Mouse (Mus musculus): Measurements from ENCODE around the gene Flt1. TPM values are rescaled to one million over a fixed set of nuclear protein-coding genes. Genes with fewer than 3 reads are reported as not detected.
A peak's percentile ranks its signal among the peaks of the same experiment; 100 is the strongest.
"Not testable (repeated sequence)": the region's sequence is repeated elsewhere in the genome, so short reads cannot be mapped to it uniquely, and the experiment has no call there.

Flt1 gene
- polyA plus RNA-seq, 1 experiment from 2014 or later: 16.7 TPM

DNA sequence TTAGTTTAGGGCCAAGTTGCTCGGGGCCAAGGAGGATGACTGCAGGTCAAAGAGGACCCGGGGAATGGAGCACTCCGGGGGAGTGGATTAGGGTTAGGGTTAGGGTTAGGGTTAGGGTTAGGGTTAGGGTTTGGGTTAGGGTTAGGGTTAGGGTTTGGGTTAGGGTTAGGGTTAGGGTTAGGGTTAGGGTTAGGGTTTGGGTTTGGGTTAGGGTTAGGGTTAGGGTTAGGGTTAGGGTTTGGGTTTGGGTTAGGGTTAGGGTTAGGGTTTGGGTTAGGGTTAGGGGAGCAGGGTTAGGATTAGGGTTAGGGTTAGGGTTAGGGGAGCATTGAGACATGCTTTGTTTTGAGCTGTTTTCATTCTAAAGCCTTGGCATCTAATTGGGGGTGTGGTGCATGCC lies 114.5 kb downstream of the Flt1 start:
- not testable (repeated sequence) for H3K4me3 ChIP-seq (ENCODE audit: low read length); H3K4me2 ChIP-seq (ENCODE audit: low read depth, low read length); H3K27ac ChIP-seq (ENCODE audit: low read length); H3K27me3 ChIP-seq (ENCODE audit: control insufficient read depth, insufficient read depth, low read depth, low read length); H3K9me3 ChIP-seq (ENCODE audit: control insufficient read depth, low read length); H3K36me3 ChIP-seq (ENCODE audit: control insufficient read depth, insufficient read depth, low read length); H3K9ac ChIP-seq (ENCODE audit: low read length); H3K4me1 ChIP-seq (replicated peaks; ENCODE audit: control insufficient read depth, insufficient read depth, low read length); ATAC-seq (ENCODE audit: low read depth)
- 71% methylated on average over 3 of the region's 3 CpGs for WGBS

DNA sequence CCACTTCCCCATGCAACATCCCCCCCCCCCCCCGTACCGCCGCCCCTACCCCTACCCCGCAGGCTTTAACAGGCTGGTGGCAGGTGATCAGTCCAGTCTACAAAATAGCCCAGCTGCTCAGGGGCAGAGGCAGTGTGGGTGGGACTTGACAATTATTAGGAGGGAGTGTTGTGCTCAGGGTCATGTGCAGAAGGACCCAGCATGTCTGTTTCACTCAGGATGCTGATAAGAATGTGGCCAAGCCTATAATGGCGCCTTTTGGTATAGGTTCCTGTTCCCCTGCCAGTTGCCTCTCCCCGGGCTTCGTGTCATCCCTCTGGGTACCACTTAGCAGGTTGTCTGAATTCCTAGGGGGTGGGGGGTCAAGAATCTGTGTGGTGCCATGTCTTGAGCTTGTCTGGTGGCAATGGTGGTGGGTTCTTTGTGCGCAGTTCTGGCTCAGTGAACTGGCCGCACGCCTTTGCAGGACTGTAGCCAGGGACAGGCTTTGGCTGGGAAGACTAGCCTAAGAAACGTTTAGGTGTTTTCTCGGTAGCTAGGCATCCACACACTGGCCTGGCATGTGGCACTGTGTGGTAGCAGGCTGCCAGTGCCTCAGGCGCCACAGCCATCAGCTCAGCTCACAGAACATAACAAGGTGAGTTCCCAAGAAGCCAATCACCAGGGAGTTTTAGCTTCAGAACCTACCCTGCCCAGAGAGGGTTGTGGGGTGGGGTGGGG lies 118.4 kb downstream of the Flt1 start:
- H3K27me3 ChIP-seq (ENCODE audit: control insufficient read depth, insufficient read depth, low read depth, low read length): no peaks in the 10 kb centered on the region
- H3K36me3 ChIP-seq (ENCODE audit: control insufficient read depth, insufficient read depth, low read length): no peaks in the 10 kb centered on the region
- no peak overlapping the region for H3K4me3 ChIP-seq (ENCODE audit: low read length)
- H3K9me3 ChIP-seq (ENCODE audit: control insufficient read depth, low read length): no peaks in the 10 kb centered on the region
- no peak overlapping the region for H3K9ac ChIP-seq (ENCODE audit: low read length)
- WGBS: 60% methylated on average over 13 of the region's 13 CpGs
- no peak overlapping the region for H3K4me2 ChIP-seq (ENCODE audit: low read depth, low read length)
- no peak for ATAC-seq (ENCODE audit: low read depth)
- peaks cover 2% of the 10 kb centered on the region; the same call in 1 of the 2 replicates for H3K4me1 ChIP-seq (replicated peaks; ENCODE audit: control insufficient read depth, insufficient read depth, low read length)
- no peak overlapping the region for H3K27ac ChIP-seq (ENCODE audit: low read length)

DNA sequence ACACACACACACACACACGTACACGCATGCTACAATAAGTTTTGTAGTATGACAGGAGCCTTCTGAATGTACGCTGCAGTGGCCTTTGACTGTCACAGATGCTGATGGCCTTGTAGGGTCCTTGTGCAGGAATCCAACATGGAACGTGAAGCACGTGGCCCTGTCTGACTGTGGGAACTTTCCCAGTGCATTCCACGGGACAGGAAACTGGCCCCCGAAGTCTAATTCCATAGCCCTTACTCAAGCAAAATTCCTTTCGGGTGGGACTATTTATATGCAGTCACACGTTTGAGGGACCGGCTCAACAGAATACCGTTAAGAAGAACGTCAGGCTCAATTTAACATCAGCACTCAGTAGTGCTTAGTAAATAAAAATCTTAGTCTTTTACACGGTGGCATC lies 119.1 kb downstream of the Flt1 start:
- no peak for ATAC-seq (ENCODE audit: low read depth)
- Histone ChIP-seq H3K9me3 (ENCODE audit: control insufficient read depth, low read length) (no peaks in the 10 kb centered on the region), H3K4me1 (replicated peaks; ENCODE audit: control insufficient read depth, insufficient read depth, low read length) (no peaks in the 10 kb centered on the region), H3K4me2 (ENCODE audit: low read depth, low read length) (no peak overlapping the region), H3K36me3 (ENCODE audit: control insufficient read depth, insufficient read depth, low read length) (no peaks in the 10 kb centered on the region), H3K27me3 (ENCODE audit: control insufficient read depth, insufficient read depth, low read depth, low read length) (no peaks in the 10 kb centered on the region), H3K4me3 (ENCODE audit: low read length) (no peak overlapping the region), H3K27ac (ENCODE audit: low read length) (no peak overlapping the region), H3K9ac (ENCODE audit: low read length) (no peak overlapping the region)
- 56% methylated on average over 13 of the region's 13 CpGs for WGBS

DNA sequence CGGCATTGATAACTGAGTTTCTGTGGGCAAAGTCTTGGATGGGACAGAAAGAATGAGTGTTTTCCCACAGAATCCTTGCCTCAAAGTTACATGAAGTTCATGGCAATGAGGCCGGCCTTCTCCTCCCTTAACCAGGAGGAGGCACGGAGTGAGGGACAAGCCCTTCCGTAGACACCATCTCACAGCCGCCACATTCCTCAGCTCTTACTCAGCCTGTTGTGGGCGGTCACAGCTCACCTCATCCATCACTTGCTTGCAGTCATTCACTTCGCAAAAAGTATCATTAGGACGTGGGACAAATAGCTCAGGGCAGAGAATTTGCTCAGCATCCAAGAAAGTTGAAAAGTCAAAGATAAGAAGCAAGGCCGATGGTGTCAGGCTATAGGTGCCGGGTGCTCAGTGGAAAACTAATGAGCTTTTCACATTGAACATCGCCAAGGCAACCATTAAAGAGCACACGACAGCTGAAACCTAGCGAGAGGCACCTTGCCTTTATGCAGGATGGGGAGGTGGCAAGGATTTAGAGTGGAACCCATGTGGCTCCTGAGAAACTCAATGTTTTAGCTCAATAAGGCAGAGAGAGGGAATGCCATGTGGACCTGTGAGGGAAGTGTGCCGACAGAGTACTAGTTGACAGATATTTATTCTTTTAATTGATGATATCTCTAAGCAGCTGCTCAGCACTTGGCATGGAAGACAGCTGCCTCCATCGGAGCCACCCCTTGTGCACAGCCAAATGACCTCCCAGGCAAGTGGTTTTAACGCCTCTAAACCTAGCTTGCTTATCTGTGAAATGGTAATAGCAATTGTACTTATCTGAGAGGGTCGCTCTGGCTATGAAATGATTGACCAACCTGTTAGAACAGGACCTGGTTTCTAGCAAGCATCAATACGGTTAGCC lies 124.1 kb downstream of the Flt1 start:
- Histone ChIP-seq H3K4me3 (ENCODE audit: low read length) (no peak overlapping the region), H3K9me3 (ENCODE audit: control insufficient read depth, low read length) (no peaks in the 10 kb centered on the region), H3K36me3 (ENCODE audit: control insufficient read depth, insufficient read depth, low read length) (no peaks in the 10 kb centered on the region), H3K4me1 (replicated peaks; ENCODE audit: control insufficient read depth, insufficient read depth, low read length) (peaks cover 3% of the 10 kb centered on the region; the same call in 1 of the 2 replicates), H3K27ac (ENCODE audit: low read length) (no peak overlapping the region), H3K9ac (ENCODE audit: low read length) (no peak overlapping the region), H3K27me3 (ENCODE audit: control insufficient read depth, insufficient read depth, low read depth, low read length) (no peaks in the 10 kb centered on the region), H3K4me2 (ENCODE audit: low read depth, low read length) (no peak overlapping the region)
- WGBS: 13% methylated on average over 18 of the region's 18 CpGs
- ATAC-seq (ENCODE audit: low read depth): peak; percentile 76

DNA sequence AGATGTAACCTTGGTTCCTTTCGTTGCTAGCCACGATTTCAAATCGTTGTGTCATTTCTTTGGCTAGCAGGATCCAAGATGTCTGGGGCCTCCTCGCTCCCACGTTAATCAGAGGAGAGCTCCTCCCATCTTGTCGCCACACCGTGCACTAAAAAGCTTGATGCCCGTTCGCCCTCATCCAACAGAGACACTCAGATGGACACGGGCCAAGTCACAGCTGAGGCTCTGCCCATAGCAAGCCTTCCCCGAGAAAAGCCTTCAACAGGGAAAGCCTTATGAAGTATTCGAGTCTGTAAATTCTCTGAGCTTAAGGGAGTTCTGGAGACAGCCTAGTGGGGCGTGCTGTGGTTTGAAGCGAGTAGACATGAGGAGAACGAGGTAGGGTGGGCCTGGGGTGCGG lies 128.0 kb downstream of the Flt1 start:
- Histone ChIP-seq H3K27me3 (ENCODE audit: control insufficient read depth, insufficient read depth, low read depth, low read length) (no peaks in the 10 kb centered on the region), H3K4me2 (ENCODE audit: low read depth, low read length) (no peak overlapping the region), H3K27ac (ENCODE audit: low read length) (no peak overlapping the region), H3K9me3 (ENCODE audit: control insufficient read depth, low read length) (no peaks in the 10 kb centered on the region), H3K4me1 (replicated peaks; ENCODE audit: control insufficient read depth, insufficient read depth, low read length) (peaks cover 3% of the 10 kb centered on the region; the same call in 1 of the 2 replicates), H3K36me3 (ENCODE audit: control insufficient read depth, insufficient read depth, low read length) (no peaks in the 10 kb centered on the region), H3K4me3 (ENCODE audit: low read length) (no peak overlapping the region), H3K9ac (ENCODE audit: low read length) (no peak overlapping the region)
- WGBS: 55% methylated on average over 16 of the region's 16 CpGs
- no peak for ATAC-seq (ENCODE audit: low read depth)

DNA sequence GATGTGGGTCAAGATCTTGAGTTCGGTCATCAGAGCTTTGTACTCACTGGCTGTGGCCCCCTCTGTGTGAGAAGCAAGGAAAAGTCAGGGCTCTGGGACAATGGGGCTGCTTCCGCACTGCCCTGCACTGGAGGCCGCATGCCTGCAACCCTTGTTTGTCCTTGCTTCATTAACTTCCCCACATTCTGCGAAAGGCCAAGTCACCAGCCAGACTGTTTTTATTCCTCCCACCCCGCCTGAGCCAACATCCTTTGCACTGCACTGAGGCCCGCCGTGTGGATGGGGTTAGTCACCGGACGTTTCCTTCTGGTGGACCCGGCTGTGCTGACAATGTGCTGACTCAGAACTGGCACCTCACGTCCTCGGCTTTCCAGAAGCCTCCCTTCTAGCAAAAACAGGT lies 136.0 kb downstream of the Flt1 start:
- Histone ChIP-seq H3K27ac (ENCODE audit: low read length) (peak overlapping the region; percentile 64), H3K4me3 (ENCODE audit: low read length) (no peak overlapping the region), H3K4me1 (replicated peaks; ENCODE audit: control insufficient read depth, insufficient read depth, low read length) (no peaks in the 10 kb centered on the region), H3K9ac (ENCODE audit: low read length) (no peak overlapping the region), H3K36me3 (ENCODE audit: control insufficient read depth, insufficient read depth, low read length) (no peaks in the 10 kb centered on the region), H3K4me2 (ENCODE audit: low read depth, low read length) (no peak overlapping the region), H3K9me3 (ENCODE audit: control insufficient read depth, low read length) (no peaks in the 10 kb centered on the region), H3K27me3 (ENCODE audit: control insufficient read depth, insufficient read depth, low read depth, low read length) (no peaks in the 10 kb centered on the region)
- peak; percentile 88 for ATAC-seq (ENCODE audit: low read depth)
- WGBS: 39% methylated on average over 12 of the region's 12 CpGs

DNA sequence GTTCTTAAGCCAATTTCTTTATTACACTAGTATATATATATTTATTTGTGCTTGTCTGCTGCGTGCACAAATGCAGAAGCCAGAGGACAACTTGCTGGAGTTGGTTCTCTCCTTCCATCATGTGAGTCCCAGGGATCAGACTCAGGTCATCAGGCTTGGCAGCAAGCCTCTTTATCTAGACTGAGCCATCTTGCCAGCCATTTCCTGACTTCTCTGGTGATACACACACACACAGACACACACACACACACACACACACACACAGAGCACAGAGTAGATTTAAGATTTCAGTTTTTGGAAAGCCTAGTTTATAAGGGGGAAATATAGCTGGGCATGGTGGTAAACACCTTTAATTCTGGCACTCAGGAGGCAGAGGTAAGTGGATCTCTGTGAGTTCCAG lies 140.7 kb downstream of the Flt1 start:
- no peak overlapping the region for H3K4me3 ChIP-seq (ENCODE audit: low read length)
- no peak overlapping the region for H3K4me2 ChIP-seq (ENCODE audit: low read depth, low read length)
- ATAC-seq (ENCODE audit: low read depth): 0 out of 2 replicates have a peak, but pooled peaks have one; percentile 34
- peaks cover 2% of the 10 kb centered on the region for H3K4me1 ChIP-seq (replicated peaks; ENCODE audit: control insufficient read depth, insufficient read depth, low read length)
- H3K27me3 ChIP-seq (ENCODE audit: control insufficient read depth, insufficient read depth, low read depth, low read length): no peaks in the 10 kb centered on the region
- no peaks in the 10 kb centered on the region for H3K9me3 ChIP-seq (ENCODE audit: control insufficient read depth, low read length)
- 79% methylated on average over 1 of the region's 1 CpGs for WGBS
- H3K27ac ChIP-seq (ENCODE audit: low read length): peak overlapping the region; percentile 62; the same call in 1 of the 2 replicates
- H3K36me3 ChIP-seq (ENCODE audit: control insufficient read depth, insufficient read depth, low read length): no peaks in the 10 kb centered on the region
- no peak overlapping the region for H3K9ac ChIP-seq (ENCODE audit: low read length)

DNA sequence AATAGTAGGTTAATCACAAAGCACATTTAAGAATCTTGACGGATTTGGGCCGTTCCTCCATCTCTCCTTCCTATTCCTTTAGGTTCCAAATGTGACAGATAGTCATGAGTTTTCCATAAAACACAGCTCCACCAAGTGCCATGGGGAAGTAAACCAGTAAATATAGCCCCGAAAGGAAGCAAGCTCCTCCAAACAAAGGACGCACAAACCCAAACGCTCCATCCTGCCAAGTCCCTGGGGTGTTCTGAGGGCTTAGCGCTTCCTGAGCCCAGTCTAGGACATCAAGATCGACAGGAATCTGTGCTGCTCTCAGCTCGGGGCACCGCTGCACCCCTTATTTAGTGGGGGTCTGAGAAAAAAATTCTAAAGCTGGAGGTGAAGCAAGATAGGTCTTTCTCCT lies 141.2 kb downstream of the Flt1 start:
- peak; percentile 63; the same call in 1 of the 2 replicates for ATAC-seq (ENCODE audit: low read depth)
- Histone ChIP-seq H3K36me3 (ENCODE audit: control insufficient read depth, insufficient read depth, low read length) (no peaks in the 10 kb centered on the region), H3K27me3 (ENCODE audit: control insufficient read depth, insufficient read depth, low read depth, low read length) (no peaks in the 10 kb centered on the region), H3K4me2 (ENCODE audit: low read depth, low read length) (peak overlapping the region; percentile 20; the same call in 1 of the 2 replicates), H3K9me3 (ENCODE audit: control insufficient read depth, low read length) (no peaks in the 10 kb centered on the region), H3K4me3 (ENCODE audit: low read length) (no peak overlapping the region), H3K27ac (ENCODE audit: low read length) (peak overlapping the region; percentile 62; the same call in 1 of the 2 replicates), H3K9ac (ENCODE audit: low read length) (no peak overlapping the region), H3K4me1 (replicated peaks; ENCODE audit: control insufficient read depth, insufficient read depth, low read length) (peaks cover 2% of the 10 kb centered on the region)
- WGBS: 64% methylated on average over 9 of the region's 9 CpGs

DNA sequence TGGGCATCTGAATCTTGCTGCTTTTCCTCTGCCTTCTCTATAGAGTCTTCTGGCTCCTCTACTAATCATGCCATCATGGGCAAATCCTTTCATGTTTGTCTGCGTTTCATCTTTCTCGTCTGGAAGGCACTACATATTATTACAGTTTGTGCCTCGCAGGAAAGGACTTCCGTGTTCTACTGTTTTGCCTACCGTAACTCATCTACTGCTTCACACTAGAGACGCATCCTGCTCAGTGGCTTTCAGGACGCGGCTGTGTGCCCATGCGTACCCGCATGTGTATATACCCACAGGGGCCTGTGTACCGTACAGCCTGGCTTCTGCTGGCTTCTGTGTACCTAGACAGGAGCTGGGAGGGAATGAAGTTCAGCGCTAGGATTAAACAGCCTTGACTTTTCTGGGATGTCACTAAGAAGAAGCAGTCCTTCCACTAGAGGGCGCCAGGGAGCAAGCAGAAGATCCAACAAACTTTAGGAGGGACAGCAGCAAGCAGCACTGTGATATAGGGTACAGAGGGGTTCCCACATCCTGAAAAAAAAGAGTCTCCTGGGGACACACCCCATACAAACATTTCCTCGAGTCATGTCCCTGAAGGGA lies 142.0 kb downstream of the Flt1 start:
- H3K4me2 ChIP-seq (ENCODE audit: low read depth, low read length): 0 out of 2 replicates have a peak overlapping the region, but pooled peaks have one; percentile 18
- no peak overlapping the region for H3K27ac ChIP-seq (ENCODE audit: low read length)
- H3K9me3 ChIP-seq (ENCODE audit: control insufficient read depth, low read length): no peaks in the 10 kb centered on the region
- no peaks in the 10 kb centered on the region for H3K27me3 ChIP-seq (ENCODE audit: control insufficient read depth, insufficient read depth, low read depth, low read length)
- no peak overlapping the region for H3K4me3 ChIP-seq (ENCODE audit: low read length)
- peaks cover 2% of the 10 kb centered on the region for H3K4me1 ChIP-seq (replicated peaks; ENCODE audit: control insufficient read depth, insufficient read depth, low read length)
- no peak overlapping the region for H3K9ac ChIP-seq (ENCODE audit: low read length)
- no peaks in the 10 kb centered on the region for H3K36me3 ChIP-seq (ENCODE audit: control insufficient read depth, insufficient read depth, low read length)
- ATAC-seq (ENCODE audit: low read depth): peak; percentile 62
- WGBS: 34% methylated on average over 14 of the region's 14 CpGs

Measured in lung, embryonic 16.5 days (tissue).